15 mouse cellular contexts compared by ENCODE assay signal in the genomic region with DNA sequence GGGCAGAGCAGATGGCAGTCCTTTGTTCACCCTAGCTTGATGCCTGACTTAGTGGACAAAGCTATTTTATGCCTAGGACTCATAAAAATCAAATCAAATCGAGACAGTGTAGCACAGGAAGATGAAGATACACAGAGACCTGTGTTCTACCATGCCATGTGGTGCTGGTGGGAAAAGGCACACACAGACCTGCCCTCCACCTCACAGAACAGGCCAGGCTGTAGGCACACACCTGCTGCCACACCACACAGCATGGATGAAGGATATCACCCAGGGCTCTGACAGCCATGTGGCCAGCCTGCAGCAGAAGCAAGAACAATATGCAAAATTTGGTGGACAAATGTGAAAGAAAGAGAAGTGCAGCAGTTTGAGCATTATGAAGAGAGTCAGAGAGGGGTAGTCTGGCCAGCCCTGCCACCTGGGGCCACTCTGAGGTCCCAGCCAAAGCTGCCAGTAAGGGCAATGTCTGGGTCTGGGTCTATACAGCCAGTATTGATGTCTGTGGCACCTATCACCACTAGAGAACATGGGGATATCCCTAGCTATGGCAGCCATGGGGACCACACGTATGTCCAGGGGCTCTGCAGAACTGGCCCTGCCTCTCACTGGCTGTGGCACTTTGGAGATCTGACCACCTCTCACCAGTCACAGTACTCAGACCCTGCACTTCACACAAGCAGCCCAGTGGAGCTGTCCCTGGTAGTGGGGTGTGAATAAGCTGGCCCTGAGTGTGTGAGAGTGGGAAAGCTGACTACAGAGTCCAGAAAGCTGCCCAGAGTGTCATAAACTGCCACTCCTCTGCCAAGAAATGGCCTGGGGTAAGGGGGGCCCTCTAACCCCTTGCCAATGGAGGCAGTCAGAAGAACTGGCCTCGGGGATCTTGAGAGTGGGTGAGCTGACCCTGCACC. TPM values are rescaled to one million over a fixed set of nuclear protein-coding genes. Genes with fewer than 3 reads are reported as not detected.
A peak's percentile ranks its signal among the peaks of the same experiment; 100 is the strongest.
DNase-seq lines count a peak whose midpoint lies in the region; ATAC-seq lines count a peak whose summit lies in the region.
"Had no signal": no experiment of that assay in that cellular context is flagged by ENCODE, and none has a peak within 500 bp of the region (broad histone marks: within the 10 kb centered on the region; RNA-seq: fewer than 3 reads in every experiment).

No protein-coding gene starts in this region.

- no peak overlapping the region for H3K27ac ChIP-seq in kidney, embryonic 15.5 days
- no peak overlapping the region for H3K27ac ChIP-seq in hindbrain, embryonic 11.5 days (ENCODE audit: low read depth, low read length)
- H3K27ac ChIP-seq in midbrain, embryonic 15.5 days, result no peak overlapping the region

- no peak overlapping the region for H3K4me3 ChIP-seq in kidney, embryonic 15.5 days (replicated peaks)
- H3K4me3 ChIP-seq in hindbrain, embryonic 11.5 days (ENCODE audit: low read depth, low read length), result no peak overlapping the region
- no peak overlapping the region for H3K4me3 ChIP-seq in midbrain, embryonic 15.5 days

- no peak overlapping the region for H3K4me2 ChIP-seq in kidney, embryonic 15.5 days
- H3K4me2 ChIP-seq in hindbrain, embryonic 11.5 days (replicated peaks; ENCODE audit: low read depth, low read length), result no peak overlapping the region
- H3K4me2 ChIP-seq in midbrain, embryonic 15.5 days, result no peak overlapping the region

- H3K4me1 ChIP-seq in kidney, embryonic 15.5 days, result no peaks in the 10 kb centered on the region
- no peaks in the 10 kb centered on the region for H3K4me1 ChIP-seq in hindbrain, embryonic 11.5 days (replicated peaks; ENCODE audit: control insufficient read depth, insufficient read depth, low read length)
- H3K4me1 ChIP-seq in midbrain, embryonic 15.5 days, result no peaks in the 10 kb centered on the region

- H3K36me3 ChIP-seq in kidney, embryonic 15.5 days, result no peaks in the 10 kb centered on the region
- no peaks in the 10 kb centered on the region for H3K36me3 ChIP-seq in hindbrain, embryonic 11.5 days (ENCODE audit: control insufficient read depth, insufficient read depth, low read length)
- H3K36me3 ChIP-seq in midbrain, embryonic 15.5 days (replicated peaks), result no peaks in the 10 kb centered on the region

- ATAC-seq in cerebellum, adult (ENCODE audit: insufficient number of reproducible peaks, low FRiP score, low TSS enrichment), result 0 out of 2 replicates have a peak, but pooled peaks have one; percentile 20
- ATAC-seq in kidney, embryonic 15.5 days (replicated peaks; ENCODE audit: low FRiP score), result peak; percentile 43; the same call in 1 of the 2 replicates
- ATAC-seq in hindbrain, embryonic 11.5 days (ENCODE audit: low FRiP score), result peak; percentile 60
- 0 out of 2 replicates have a peak, but pooled peaks have one; percentile 33 for ATAC-seq in midbrain, embryonic 15.5 days (replicated peaks)
- ATAC-seq: activated CD4-positive, CD25-positive, alpha-beta regulatory T cell, adult 4 months had no signal

- no peak overlapping the region for H3K9ac ChIP-seq in kidney, embryonic 15.5 days
- H3K9ac ChIP-seq in hindbrain, embryonic 11.5 days (ENCODE audit: low read depth, low read length), result no peak overlapping the region
- no peak overlapping the region for H3K9ac ChIP-seq in midbrain, embryonic 15.5 days

- H3K9me3 ChIP-seq in kidney, embryonic 15.5 days (replicated peaks), result no peaks in the 10 kb centered on the region
- no peaks in the 10 kb centered on the region for H3K9me3 ChIP-seq in hindbrain, embryonic 11.5 days (ENCODE audit: control insufficient read depth, low read length)
- no peaks in the 10 kb centered on the region for H3K9me3 ChIP-seq in midbrain, embryonic 15.5 days

- WGBS in kidney, embryonic 15.5 days, result 51% methylated on average over 3 of the region's 3 CpGs
- WGBS in hindbrain, embryonic 11.5 days, result 57% methylated on average over 3 of the region's 3 CpGs
- 56% methylated on average over 3 of the region's 3 CpGs for WGBS in midbrain, embryonic 15.5 days

- no peaks in the 10 kb centered on the region for H3K27me3 ChIP-seq in kidney, embryonic 15.5 days
- H3K27me3 ChIP-seq in hindbrain, embryonic 11.5 days (ENCODE audit: control insufficient read depth, insufficient read depth, low read length), result no peaks in the 10 kb centered on the region
- H3K27me3 ChIP-seq in midbrain, embryonic 15.5 days (replicated peaks), result no peaks in the 10 kb centered on the region

- no peak for DNase-seq in cerebellum, adult 8-10 months
- no peak for DNase-seq in kidney, adult 8-10 months
- no peak for DNase-seq in hindbrain, embryonic 11.5 days (ENCODE audit: low spot score)
- no peak for DNase-seq in ovary, postnatal 10 days (ENCODE audit: low spot score)
- no peak for DNase-seq in thymus, adult 18-20 months
- DNase-seq: cerebellum, adult 18-20 months; kidney, adult 9 months; lung, adult 2 months had no signal

RNA-seq across cellular contexts. Expression of a gene that starts 57.1 kb away (rescaled TPM):
- not detected in 2 replicates for polyA plus RNA-seq in kidney, embryonic 15.5 days (2015; fragmentation: Nextera tagmentation; extraction: Ambion mirVana)
- polyA plus RNA-seq in hindbrain, embryonic 11.5 days (2014; fragmentation: Nextera tagmentation; extraction: Ambion mirVana), result 8.1 and 8.2 TPM in 2 replicates
- 0.09 and 0.38 TPM in 2 replicates for polyA plus RNA-seq in midbrain, embryonic 15.5 days (2015; fragmentation: Nextera tagmentation; extraction: Ambion mirVana)
- polyA plus RNA-seq: activated CD4-positive, CD25-positive, alpha-beta regulatory T cell, adult 4 months; cortical plate, adult 2 months; limb, embryonic 14.5 days; lung, adult 2 months; urinary bladder, adult 2 months had no signal
